Mouse (Mus musculus) E14TG2a.4 (cell line): ENCODE results near the gene Hist2h3c2.

ENCODE experiments used
- CTCF ChIP-seq: conservative IDR thresholded peaks from 2 replicates; pipeline ENCODE4 v1.5.1; 2014; ENCODE audit warnings: low read length
- NANOG ChIP-seq: IDR thresholded peaks from 2 replicates; pipeline ENCODE4 v1.6.1; 2014; ENCODE audit warnings: borderline replicate concordance, low read length, mixed read lengths

- TF ChIP-seq CTCF (no peak), NANOG (no peak)
Observed at GRCm38 (mm10) chr3:96251787-96252186, 12.9 kb upstream of the Hist2h3c2 start.
